Mouse (Mus musculus) small intestine, adult 2 months (tissue): ENCODE measurements around the gene Safb.

ENCODE experiments used
- CTCF ChIP-seq: fragments of 200-500 bp; IDR thresholded peaks from 2 replicates; pipeline ENCODE4 v1.5.1; 2012; ENCODE audit warnings: low read depth, mild to moderate bottlenecking, control low read depth, inconsistent platforms, low read length, moderate library complexity, mixed read lengths; ENCODE audit not compliant: insufficient replicate concordance, insufficient read length; ENCODE audit errors: extremely low read depth
- POLR2A ChIP-seq: fragments of 200-500 bp; IDR thresholded peaks from 2 replicates; pipeline ENCODE4 v1.6.1; 2012; ENCODE audit warnings: low read depth, mild to moderate bottlenecking, control low read depth, inconsistent platforms, low read length, moderate library complexity

GRCm38 (mm10) chr17:56584257-56585130, at the start of gene Safb, which contains the start of gene Safb2:
- TF ChIP-seq CTCF (no peak), POLR2A (peak; percentile 81)
